Mouse (Mus musculus) T-helper 2 cell (primary cell): ENCODE data around the gene Map7d1.
"Not testable (repeated sequence)": the region's sequence is repeated elsewhere in the genome, so short reads cannot be mapped to it uniquely, and the experiment has no call there.

Experiments used
- in situ Hi-C: fragments of 300-600 bp; cut with MboI, MseI; formaldehyde crosslinking; loops from one replicate; pipeline ENCODE4 v1.15.1; 2025; ENCODE audit warnings: high pct_unique_total_duplicates

Gene Map7d1

DNA sequence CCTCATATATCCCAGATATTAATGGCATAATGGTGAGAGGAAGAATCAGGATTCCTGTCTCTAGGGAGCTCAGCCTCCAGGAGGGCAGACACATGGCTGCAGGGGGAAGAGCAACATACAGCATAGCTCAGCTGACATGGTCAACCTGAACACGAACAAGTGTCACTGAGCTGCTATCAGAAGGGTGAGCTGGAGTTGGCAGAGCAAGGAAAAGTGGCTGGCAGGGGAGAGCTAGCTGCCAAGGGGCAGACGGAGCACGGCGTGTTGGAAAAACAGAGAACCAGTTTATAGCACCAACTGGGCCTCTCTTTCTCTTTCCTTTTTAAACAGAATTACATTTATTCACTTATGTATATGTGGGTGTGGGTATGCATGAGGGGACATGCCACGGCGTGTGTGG lies 13.6 kb downstream of the Map7d1 start:
- in situ Hi-C loops, result no loop called here

- in situ Hi-C loops, result no loop called here
Observed at GRCm38 (mm10) chr4:126241956-126242355, 14.2 kb downstream of the Map7d1 start.

GRCm38 (mm10) chr4:126239862-126240475 lies 16.2 kb downstream of the Map7d1 start:
- in situ Hi-C loops, result no loop called here

GRCm38 (mm10) chr4:126237721-126238242 lies 18.4 kb downstream of the Map7d1 start:
- in situ Hi-C loops, result no loop called here

GRCm38 (mm10) chr4:126236467-126237280 lies 19.5 kb downstream of the Map7d1 start:
- in situ Hi-C loops, result no loop called here

DNA sequence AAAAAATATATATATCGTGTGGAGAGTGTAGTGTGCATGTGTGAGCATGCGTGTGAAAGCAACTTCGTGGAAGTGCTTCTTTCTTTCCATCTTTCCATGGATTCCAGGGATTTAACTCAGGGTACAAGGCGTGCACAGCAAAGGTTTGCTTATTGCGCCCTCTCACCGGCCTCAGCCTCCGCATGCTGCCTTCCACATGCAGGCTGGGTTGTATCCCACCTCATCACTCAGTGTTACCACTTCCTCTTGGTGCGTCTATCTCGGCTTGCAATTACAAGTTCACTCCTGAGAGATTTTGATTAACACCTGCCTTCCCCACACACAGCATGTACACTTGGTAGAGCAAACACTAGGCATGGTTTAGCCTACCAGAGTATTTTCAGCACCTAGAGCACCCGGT lies 21.0 kb downstream of the Map7d1 start:
- in situ Hi-C loops, result no loop called here

GRCm38 (mm10) chr4:126234496-126235175 lies 21.5 kb downstream of the Map7d1 start:
- in situ Hi-C loops, result no loop called here

DNA sequence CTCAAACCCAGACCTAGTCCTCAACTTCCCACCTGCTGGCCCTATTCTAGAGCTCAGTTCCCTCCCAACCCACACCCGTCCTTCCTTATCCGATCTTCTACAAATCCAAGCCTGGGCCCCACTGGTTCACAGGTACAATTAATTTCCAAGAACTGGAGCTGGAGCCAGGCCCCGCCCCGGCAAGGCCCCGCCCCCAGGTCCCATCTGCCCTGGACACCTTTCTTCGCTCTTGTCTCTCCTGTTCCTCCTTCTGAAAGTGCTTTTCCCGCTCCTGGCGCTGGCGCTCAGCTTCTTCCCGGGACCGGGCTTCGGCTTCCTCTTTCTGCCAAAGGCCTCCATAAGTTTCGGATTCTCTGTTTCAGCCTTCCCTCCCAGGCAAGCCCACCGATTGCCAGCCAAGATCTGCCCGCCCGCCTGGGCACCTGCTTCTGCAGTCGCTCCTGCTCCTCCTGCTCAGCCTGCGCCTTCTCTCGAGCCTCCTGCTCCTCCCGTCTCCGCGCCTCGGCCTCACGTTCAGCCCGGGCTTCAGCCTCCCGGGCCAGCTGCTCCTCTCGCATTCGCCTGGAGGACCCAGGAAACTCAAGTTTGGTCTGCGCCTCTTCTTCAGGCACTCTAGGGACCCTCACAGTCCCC lies 22.4 kb downstream of the Map7d1 start:
- in situ Hi-C loops, result no loop called here

DNA sequence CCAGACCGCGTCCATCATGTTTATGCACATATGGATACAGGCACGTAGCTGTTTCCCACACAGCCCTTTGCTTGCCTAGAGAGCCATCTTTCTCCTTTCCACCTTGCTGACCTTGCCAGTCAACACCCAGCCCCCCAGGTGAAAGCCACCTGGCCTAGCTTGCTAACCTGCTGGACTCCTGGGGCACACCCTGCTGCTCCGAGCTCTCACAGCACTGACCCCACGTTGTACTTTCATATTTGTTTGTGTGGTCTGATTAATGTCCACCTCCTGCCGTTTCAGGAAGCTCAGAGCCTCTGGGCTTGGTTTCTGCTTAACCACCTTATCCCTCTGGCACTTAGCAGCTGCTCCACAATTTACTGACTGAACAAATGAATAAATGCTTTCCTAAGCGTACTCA lies 26.2 kb downstream of the Map7d1 start:
- in situ Hi-C loops, result loop anchor here (5.0 kb wide), 1 partner anchor 32 kb away; the partner anchor contains the start of gene Trappc3

GRCm38 (mm10) chr4:126228144-126228543 lies 28.0 kb downstream of the Map7d1 start:
- in situ Hi-C loops, result loop anchor here (5.0 kb wide), 1 partner anchor 34 kb away; the partner anchor contains the start of gene Trappc3

- in situ Hi-C loops, result loop anchor here (5.0 kb wide), 1 partner anchor 35 kb away; the partner anchor contains the start of gene Trappc3
Observed at GRCm38 (mm10) chr4:126227077-126227761, 28.9 kb downstream of the Map7d1 start.

DNA sequence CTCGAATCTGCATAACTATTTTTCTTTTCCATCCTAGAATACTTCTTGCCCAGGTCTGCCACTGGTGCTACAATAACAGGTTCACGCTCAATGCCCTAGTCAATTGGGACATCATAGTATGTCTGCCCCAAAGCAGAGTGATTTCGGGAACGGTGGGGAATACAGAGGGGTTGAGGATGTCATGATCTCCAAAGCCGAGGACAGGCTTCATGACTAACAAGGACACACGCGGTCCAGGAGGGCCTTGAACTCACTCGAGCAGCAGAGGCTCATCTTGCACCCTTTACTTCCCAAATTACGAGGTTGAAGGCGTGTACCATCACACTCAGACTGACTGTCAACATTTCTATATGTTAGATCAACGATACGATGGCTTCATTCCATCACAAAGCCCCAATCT lies 29.5 kb downstream of the Map7d1 start:
- in situ Hi-C loops, result loop anchor here (5.0 kb wide), 1 partner anchor 36 kb away; the partner anchor contains the start of gene Trappc3

GRCm38 (mm10) chr4:126222631-126223030 lies 33.5 kb downstream of the Map7d1 start:
- in situ Hi-C loops, result loop anchor here (5.0 kb wide), 1 partner anchor 85 kb away; no protein-coding TSS in a partner anchor

- in situ Hi-C loops, result loop anchor here (5.0 kb wide), 1 partner anchor 87 kb away; no protein-coding TSS in a partner anchor
Observed at GRCm38 (mm10) chr4:126220045-126220444, 36.1 kb downstream of the Map7d1 start.

DNA sequence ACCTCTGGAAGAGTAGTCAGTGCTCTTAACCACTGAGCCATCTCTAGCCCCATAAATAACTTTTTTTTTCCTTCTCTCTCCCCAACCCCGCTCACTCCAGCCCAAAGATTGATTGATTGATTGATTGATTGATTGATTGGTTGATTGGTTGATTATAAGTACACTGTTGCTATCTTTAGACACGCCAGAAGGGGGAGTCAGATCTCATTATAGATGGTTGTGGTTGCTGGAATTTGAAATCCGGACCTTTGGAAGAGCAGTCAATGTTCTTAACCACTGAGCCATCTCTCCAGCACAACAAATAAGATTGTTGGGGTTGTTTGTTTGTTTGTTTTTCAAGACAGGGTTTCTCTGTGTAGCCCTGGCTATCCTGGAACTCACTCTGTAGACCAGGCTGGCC lies 36.6 kb downstream of the Map7d1 start:
- in situ Hi-C loops, result not testable (repeated sequence)

- in situ Hi-C loops, result no loop called here
Observed at GRCm38 (mm10) chr4:126217771-126218170, 38.4 kb downstream of the Map7d1 start.

GRCm38 (mm10) chr4:126207081-126207480 lies 49.1 kb downstream of the Map7d1 start:
- in situ Hi-C loops, result loop anchor here (10.0 kb wide), 1 partner anchor 48 kb away; the partner anchor contains the start of gene Map7d1

GRCm38 (mm10) chr4:126205386-126205785 lies 50.8 kb downstream of the Map7d1 start:
- in situ Hi-C loops, result loop anchor here (10.0 kb wide), 1 partner anchor 49 kb away; the partner anchor contains the start of gene Map7d1

DNA sequence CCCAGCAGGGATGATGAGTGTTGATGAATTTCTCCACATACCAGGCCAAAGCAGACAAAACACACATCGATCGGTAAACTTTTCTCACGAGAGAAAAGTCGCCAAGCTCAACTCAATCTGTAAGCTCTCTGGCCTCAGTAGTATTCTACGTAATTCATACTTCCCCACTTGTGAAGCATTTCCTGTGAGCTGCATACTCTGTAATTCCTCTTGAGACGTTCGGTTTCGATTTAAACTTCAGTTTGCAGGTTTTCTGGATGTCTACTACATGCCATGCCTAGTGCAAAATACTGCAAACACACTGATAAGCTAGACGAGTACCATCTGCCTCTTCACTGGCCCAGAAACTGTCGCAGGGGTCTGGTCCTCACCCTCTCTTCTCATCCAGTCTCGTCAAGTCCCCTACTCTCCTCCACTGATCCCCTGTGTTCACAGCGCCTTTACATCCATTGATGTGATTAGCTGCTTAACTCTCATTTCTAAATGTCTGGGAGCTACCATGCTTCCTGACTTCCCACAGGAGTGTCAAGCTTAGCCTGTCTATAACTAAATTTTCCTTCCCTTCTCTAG lies 51.4 kb downstream of the Map7d1 start:
- in situ Hi-C loops, result loop anchor here (10.0 kb wide), 1 partner anchor 50 kb away; the partner anchor contains the start of gene Map7d1

DNA sequence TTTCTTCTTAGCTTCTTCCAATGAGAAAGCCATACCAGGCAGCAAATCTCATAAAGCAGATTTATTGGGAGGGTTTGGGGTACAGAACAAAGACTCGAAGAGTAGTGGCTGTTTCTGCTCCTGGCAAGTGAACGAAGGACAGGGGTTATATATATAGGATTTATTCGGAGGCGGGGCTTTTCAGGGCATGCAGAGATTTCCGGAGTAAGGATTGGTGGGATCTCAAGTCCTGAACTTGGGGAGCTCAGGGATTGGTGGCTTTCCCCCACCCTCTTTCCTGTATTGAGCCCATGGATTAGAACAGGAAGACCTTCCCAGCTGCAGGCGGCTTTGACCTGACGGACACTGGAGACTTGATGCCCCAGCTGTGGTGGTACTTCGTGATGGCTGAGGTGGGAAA lies 52.1 kb downstream of the Map7d1 start:
- in situ Hi-C loops, result loop anchor here (10.0 kb wide), 1 partner anchor 51 kb away; the partner anchor contains the start of gene Map7d1
